Mouse (Mus musculus) kidney, postnatal 25 days (tissue): ENCODE measurements around the gene Olfr1156.

Experiments used
- DNase-seq, 2 experiments: peaks; one replicate each; pipeline ENCODE4 v3.0.0; 2021; ENCODE audit warnings: mixed read lengths in 2 of 2

The Olfr1156 gene

GRCm38 (mm10) chr2:87953000-87953399, at the start of gene Olfr1156:
Olfr1156 (minus strand) TSS chr2:87953100.
- no peak for DNase-seq

- DNase-seq, result no peak
These were observed 36.9 kb upstream of the Olfr1156 start, which contains the start of gene Olfr1158 for GRCm38 (mm10) chr2:87989813-87990212. Olfr1158 (plus strand) TSS chr2:87990113.

GRCm38 (mm10) chr2:87974563-87974962, 21.7 kb upstream of the Olfr1156 start, which contains the start of gene Olfr74:
Olfr74 (minus strand) TSS chr2:87974663.
- DNase-seq, result no peak

- DNase-seq, result no peak
These were observed 15.3 kb upstream of the Olfr1156 start, which contains the start of gene Olfr1157 for GRCm38 (mm10) chr2:87968199-87968598. Olfr1157 (minus strand) TSS chr2:87968299.

- DNase-seq, result no peak
These were observed 7.9 kb downstream of the Olfr1156 start, which contains the start of gene Olfr1155 for GRCm38 (mm10) chr2:87945037-87945436. Olfr1155 (minus strand) TSS chr2:87945137.

GRCm38 (mm10) chr2:87905066-87905465, 47.8 kb downstream of the Olfr1156 start, which contains the start of gene Olfr1154:
Olfr1154 (minus strand) TSS chr2:87905166.
- DNase-seq, result no peak
